Mouse (Mus musculus) small intestine, adult 2 months (tissue): ENCODE results near the gene Kat14. TPM values are rescaled to one million over a fixed set of nuclear protein-coding genes. Genes with fewer than 3 reads are reported as not detected.

Experiments used
- H3K27ac ChIP-seq: fragments of 200-500 bp; 2 replicates; pipeline ENCODE4 v1.5.1; 2012; ENCODE audit warnings: low read depth, low read length, control low read depth, inconsistent platforms; ENCODE audit not compliant: insufficient read depth
- H3K27me3 ChIP-seq: fragments of 200-500 bp; 2 replicates; pipeline ENCODE4 v1.6.1; 2012; ENCODE audit warnings: mild to moderate bottlenecking, moderate library complexity, low read length, inconsistent platforms; ENCODE audit not compliant: control insufficient read depth, insufficient read depth
- H3K36me3 ChIP-seq: fragments of 200-500 bp; 2 replicates; pipeline ENCODE4 v1.6.1; 2012; ENCODE audit warnings: mild to moderate bottlenecking, low read length, control low read depth, inconsistent platforms; ENCODE audit not compliant: control insufficient read depth, insufficient read depth
- H3K4me1 ChIP-seq: fragments of 200-500 bp; 2 replicates; pipeline ENCODE4 v1.6.1; 2012; ENCODE audit warnings: low read length, inconsistent platforms, mixed read lengths; ENCODE audit not compliant: control insufficient read depth, insufficient read depth, insufficient read length
- H3K4me3 ChIP-seq: fragments of 200-500 bp; 2 replicates; pipeline ENCODE4 v1.5.1; 2012; ENCODE audit warnings: low read depth, mild to moderate bottlenecking, control low read depth, inconsistent platforms, low read length, moderate library complexity
- CTCF ChIP-seq: fragments of 200-500 bp; IDR thresholded peaks from 2 replicates; pipeline ENCODE4 v1.5.1; 2012; ENCODE audit warnings: low read depth, mild to moderate bottlenecking, control low read depth, inconsistent platforms, low read length, moderate library complexity, mixed read lengths; ENCODE audit not compliant: insufficient replicate concordance, insufficient read length; ENCODE audit errors: extremely low read depth
- POLR2A ChIP-seq: fragments of 200-500 bp; IDR thresholded peaks from 2 replicates; pipeline ENCODE4 v1.6.1; 2012; ENCODE audit warnings: low read depth, mild to moderate bottlenecking, control low read depth, inconsistent platforms, low read length, moderate library complexity
- WGBS: fragments of 180-500 bp; shearing (Covaris S2); methylation state at CpG from one replicate; pipeline ENCODE4 v1.1.7; 2018; 5-methylcytosine and 5-hydroxymethylcytosine counted together
- polyA plus RNA-seq: library from polyadenylated mRNA; depleted of rRNA; stranded (reverse); fragments of >200 nt; gene quantifications from 2 replicates; pipeline ENCODE4 v1.2.3, GENCODE M21; 2012; rRNA removed

Gene Kat14
- polyA plus RNA-seq, 1 experiment: 28.1 TPM

- TF ChIP-seq POLR2A (no peak), CTCF (no peak)
- Histone ChIP-seq H3K4me1 (0 out of 2 replicates have a peak, but pooled peaks cover 2% of the 10 kb centered on the region), H3K4me3 (no peak overlapping the region), H3K27ac (no peak overlapping the region), H3K27me3 (no peaks in the 10 kb centered on the region), H3K36me3 (no peaks in the 10 kb centered on the region)
- 9% methylated on average over 8 of the region's 8 CpGs for WGBS
Measured at GRCm38 (mm10) chr2:144452364-144453008, 83.7 kb downstream of the Kat14 start.

Other genes starting within 250 kb of the Kat14 start
- 1.0 and 1.9 TPM in 2 replicates for gene Mgme1, start 98.3 kb upstream of the Kat14 start, polyA plus RNA-seq
- 17.5 and 36.0 TPM in 2 replicates for gene Snx5, start 98.1 kb upstream of the Kat14 start, polyA plus RNA-seq
- gene Ovol2, start 36.8 kb upstream of the Kat14 start, polyA plus RNA-seq: 34.2 and 51.5 TPM in 2 replicates
- gene Pet117, start within 50 bp of the Kat14 start, polyA plus RNA-seq: not detected in 2 replicates
- 0.08 and 0.11 TPM in 2 replicates for gene Dzank1, start 158.4 kb downstream of the Kat14 start, polyA plus RNA-seq
- gene Polr3f, start 158.7 kb downstream of the Kat14 start, polyA plus RNA-seq: 1.5 and 2.1 TPM in 2 replicates
- 3.2 and 4.7 TPM in 2 replicates for gene Rbbp9, start 181.9 kb downstream of the Kat14 start, polyA plus RNA-seq
- 25.5 and 36.5 TPM in 2 replicates for gene Sec23b, start 187.2 kb downstream of the Kat14 start, polyA plus RNA-seq
- 1.4 and 1.8 TPM in 2 replicates for gene Smim26, start 225.1 kb downstream of the Kat14 start, polyA plus RNA-seq
- gene Dtd1, start 230.9 kb downstream of the Kat14 start, polyA plus RNA-seq: 2.7 and 3.8 TPM in 2 replicates